Mouse (Mus musculus): ENCODE results near the gene AL732309.1. TPM values are rescaled to one million over a fixed set of nuclear protein-coding genes. Genes with fewer than 3 reads are reported as not detected.

Gene AL732309.1
- polyA plus RNA-seq, 1 experiment, result 15.5 TPM

DNA sequence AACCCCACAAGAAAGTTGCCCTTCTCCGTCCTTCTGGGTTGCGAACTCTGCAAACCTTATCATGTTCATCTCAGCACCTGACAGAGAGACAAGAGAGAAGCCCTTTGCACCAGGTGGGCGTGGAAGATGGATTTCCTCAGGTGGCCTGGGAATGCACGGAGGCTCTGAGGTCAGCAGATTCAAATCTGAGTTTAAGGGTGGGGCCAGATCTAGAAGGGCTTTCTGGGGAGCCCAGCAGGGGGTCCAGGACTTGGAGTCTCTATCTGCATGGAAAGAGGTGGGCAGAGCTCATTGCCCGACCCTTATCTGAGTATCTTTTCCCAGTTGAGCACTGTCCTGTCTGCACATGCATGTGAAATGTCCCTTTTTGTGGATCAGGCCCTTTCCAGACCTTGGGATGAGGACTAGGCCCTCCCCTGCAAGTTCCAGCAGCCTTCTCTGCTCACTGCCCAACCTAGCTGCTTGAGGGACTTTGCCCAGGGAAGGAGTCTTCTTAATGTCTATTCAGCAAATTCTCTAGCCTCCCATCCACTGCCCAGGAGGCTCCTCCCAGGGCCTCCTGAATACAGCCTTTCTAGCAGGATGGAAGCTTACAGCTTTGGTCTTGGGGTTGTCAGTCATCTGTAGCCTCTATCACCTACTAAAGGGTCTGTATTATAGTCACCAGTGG is 12.0 kb downstream of the AL732309.1 start:
- Histone ChIP-seq H3K4me3 (ENCODE audit: insufficient read depth, low read length) (no peak overlapping the region), H3K4me1 (ENCODE audit: control insufficient read depth, insufficient read depth, low read length) (no peaks in the 10 kb centered on the region), H3K27ac (ENCODE audit: insufficient read depth, low read length) (no peak overlapping the region)
- no peak for TF ChIP-seq POLR2A (IDR thresholded peaks at IDR 0.05; ENCODE audit: extremely low read depth, insufficient read depth, low read length)
- no peak for TF ChIP-seq CTCF (IDR thresholded peaks at IDR 0.05; ENCODE audit: extremely low read depth, insufficient read depth, low read length)

DNA sequence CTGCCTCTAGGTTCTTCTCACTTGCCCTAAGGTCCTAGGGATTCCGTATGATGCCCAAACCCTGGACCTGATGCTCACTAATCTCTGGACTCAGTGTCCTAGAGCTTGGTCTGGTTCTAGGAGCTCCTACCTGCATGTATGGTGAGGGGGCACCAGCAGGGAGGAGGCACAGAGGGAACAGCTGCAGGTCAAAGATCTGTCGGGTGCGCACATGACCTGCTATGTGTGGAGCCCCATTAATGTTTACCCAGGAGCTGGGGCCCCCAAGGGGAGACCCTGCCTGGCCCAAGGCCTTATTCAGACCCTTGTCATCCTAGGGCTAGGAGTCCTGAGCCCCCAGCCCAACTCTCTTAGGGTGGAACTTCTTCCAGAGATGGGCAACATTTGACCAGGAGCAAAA is 12.6 kb downstream of the AL732309.1 start, which contains the start of gene Slc34a3:
Slc34a3 (minus strand) TSS at position 315 of the 400 bp plus-strand sequence.
- H3K4me3 ChIP-seq (ENCODE audit: insufficient read depth, low read length), result no peak within 1 kb of the TSS
- H3K4me1 ChIP-seq (ENCODE audit: control insufficient read depth, insufficient read depth, low read length), result no peaks in the 10 kb centered on the region
- no peak for TF ChIP-seq CTCF (IDR thresholded peaks at IDR 0.05; ENCODE audit: extremely low read depth, insufficient read depth, low read length)
- TF ChIP-seq POLR2A (IDR thresholded peaks at IDR 0.05; ENCODE audit: extremely low read depth, insufficient read depth, low read length), result no peak
- no peak within 1 kb of the TSS for H3K27ac ChIP-seq (ENCODE audit: insufficient read depth, low read length)

DNA sequence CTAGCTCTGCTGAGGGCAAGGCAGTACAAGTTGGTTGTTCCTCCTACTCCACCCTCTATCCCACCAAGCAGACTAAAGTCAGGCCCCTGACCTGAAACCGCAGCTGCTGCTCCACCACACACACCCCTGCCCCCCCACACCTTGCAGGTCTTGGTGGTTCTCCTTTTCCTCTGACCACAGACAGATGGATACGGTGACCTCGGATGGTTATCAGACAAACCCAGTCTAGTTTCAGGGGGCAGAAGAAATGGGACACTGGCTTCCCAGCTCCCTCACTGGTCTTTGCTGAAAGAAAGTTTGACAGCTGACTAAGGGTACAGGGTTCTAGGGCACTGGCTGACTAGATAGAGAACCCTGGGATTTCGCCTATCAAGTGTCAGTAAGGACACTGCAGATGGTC is 13.2 kb downstream of the AL732309.1 start:
- Histone ChIP-seq H3K27ac (ENCODE audit: insufficient read depth, low read length) (no peak overlapping the region), H3K4me3 (ENCODE audit: insufficient read depth, low read length) (no peak overlapping the region), H3K4me1 (ENCODE audit: control insufficient read depth, insufficient read depth, low read length) (no peaks in the 10 kb centered on the region)
- no peak for TF ChIP-seq CTCF (IDR thresholded peaks at IDR 0.05; ENCODE audit: extremely low read depth, insufficient read depth, low read length)
- no peak for TF ChIP-seq POLR2A (IDR thresholded peaks at IDR 0.05; ENCODE audit: extremely low read depth, insufficient read depth, low read length)

DNA sequence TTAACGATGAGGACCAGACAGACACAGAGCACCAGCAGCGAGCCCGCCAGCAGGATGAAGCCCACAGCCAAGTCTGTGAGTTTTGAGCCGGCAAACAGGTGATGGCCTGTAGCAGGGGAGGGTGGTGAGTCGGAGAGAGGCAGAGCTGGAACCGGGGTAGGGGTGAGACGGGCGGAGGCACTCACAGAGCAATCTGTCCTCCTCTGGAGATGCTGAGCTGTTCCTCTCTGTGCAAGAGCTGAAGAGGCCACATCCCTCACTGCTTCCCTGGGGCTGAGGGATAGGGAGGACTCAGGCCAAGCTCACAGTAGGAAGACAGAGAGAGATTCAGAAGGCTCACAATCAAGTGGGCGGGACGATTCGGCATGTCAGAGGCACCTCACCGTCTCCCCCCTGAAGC is 15.6 kb downstream of the AL732309.1 start:
- TF ChIP-seq CTCF (IDR thresholded peaks at IDR 0.05; ENCODE audit: extremely low read depth, insufficient read depth, low read length) (no peak), POLR2A (IDR thresholded peaks at IDR 0.05; ENCODE audit: extremely low read depth, insufficient read depth, low read length) (no peak)
- no peaks in the 10 kb centered on the region for H3K4me1 ChIP-seq (ENCODE audit: control insufficient read depth, insufficient read depth, low read length)
- no peak overlapping the region for H3K4me3 ChIP-seq (ENCODE audit: insufficient read depth, low read length)
- H3K27ac ChIP-seq (ENCODE audit: insufficient read depth, low read length), result no peak overlapping the region

DNA sequence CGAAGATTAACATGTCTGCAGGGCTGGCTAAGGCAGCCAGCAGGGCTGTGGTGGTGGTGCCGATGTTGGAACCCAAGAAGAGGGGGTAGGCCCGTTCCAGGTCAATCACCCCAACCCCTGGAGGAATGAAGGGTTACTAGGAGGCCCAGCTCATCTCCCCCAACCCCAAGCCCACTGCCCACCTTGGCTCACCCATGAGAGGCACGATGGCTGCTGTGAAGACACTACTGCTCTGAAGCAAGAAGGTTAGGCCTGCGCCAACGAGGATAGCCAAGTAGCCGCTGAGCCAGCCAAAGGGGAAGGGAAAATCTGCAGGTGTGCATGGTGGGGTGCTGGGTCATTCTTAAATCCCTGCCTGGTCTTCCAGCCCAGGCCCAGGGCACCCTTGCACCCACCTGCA is 16.1 kb downstream of the AL732309.1 start:
- Histone ChIP-seq H3K27ac (ENCODE audit: insufficient read depth, low read length) (no peak overlapping the region), H3K4me1 (ENCODE audit: control insufficient read depth, insufficient read depth, low read length) (no peaks in the 10 kb centered on the region), H3K4me3 (ENCODE audit: insufficient read depth, low read length) (no peak overlapping the region)
- TF ChIP-seq CTCF (IDR thresholded peaks at IDR 0.05; ENCODE audit: extremely low read depth, insufficient read depth, low read length) (no peak), POLR2A (IDR thresholded peaks at IDR 0.05; ENCODE audit: extremely low read depth, insufficient read depth, low read length) (no peak)

DNA sequence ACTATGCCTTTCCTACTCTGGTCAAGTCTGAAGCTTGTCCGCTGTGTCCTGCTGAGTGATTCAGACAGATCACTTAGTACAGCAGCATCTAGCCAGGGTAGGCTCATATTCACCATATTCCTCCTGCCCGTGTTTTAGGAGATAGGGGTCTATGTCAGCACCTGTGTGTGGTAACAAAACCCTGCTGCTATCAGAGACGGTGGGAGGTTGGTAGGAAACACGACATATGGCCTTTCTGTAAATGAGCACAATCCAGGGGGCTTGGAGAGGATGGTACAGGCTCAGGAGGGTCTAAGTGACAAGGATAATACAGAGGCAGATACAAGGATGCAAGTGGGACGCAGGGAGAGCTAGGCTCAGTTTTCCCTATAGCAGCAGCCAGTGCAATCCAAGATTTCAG is 17.1 kb downstream of the AL732309.1 start:
- H3K4me1 ChIP-seq (ENCODE audit: control insufficient read depth, insufficient read depth, low read length), result no peaks in the 10 kb centered on the region
- H3K27ac ChIP-seq (ENCODE audit: insufficient read depth, low read length), result no peak overlapping the region
- H3K4me3 ChIP-seq (ENCODE audit: insufficient read depth, low read length), result no peak overlapping the region
- TF ChIP-seq CTCF (IDR thresholded peaks at IDR 0.05; ENCODE audit: extremely low read depth, insufficient read depth, low read length) (no peak), POLR2A (IDR thresholded peaks at IDR 0.05; ENCODE audit: extremely low read depth, insufficient read depth, low read length) (no peak)

DNA sequence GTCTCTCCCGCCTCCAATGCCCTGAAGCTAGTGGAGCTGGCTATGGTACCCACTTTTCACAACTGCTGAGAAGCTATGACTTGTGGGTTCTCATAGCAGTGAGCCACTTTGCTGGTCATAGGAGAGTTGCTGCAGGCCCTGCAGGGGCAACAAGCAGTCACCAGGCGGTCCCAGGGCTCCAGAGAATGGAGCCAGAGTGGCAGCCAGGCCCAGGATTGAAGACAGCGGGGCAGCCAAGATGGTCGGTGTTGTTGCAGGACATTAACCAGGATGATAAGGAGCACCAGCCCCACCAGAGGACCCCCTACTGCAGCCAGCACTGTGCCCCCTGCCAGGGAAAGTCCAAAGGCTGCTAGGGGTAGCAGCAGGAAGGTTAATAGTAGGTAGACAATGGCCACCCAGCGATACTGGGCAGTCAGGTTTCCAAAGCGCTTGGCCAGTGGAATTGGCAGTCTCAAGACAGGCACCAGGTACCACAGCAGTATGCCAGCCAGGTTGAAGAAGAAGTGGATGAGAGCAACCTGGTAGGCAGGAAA is 17.6 kb downstream of the AL732309.1 start:
- H3K4me3 ChIP-seq (ENCODE audit: insufficient read depth, low read length), result no peak overlapping the region
- no peak overlapping the region for H3K27ac ChIP-seq (ENCODE audit: insufficient read depth, low read length)
- no peak for TF ChIP-seq POLR2A (IDR thresholded peaks at IDR 0.05; ENCODE audit: extremely low read depth, insufficient read depth, low read length)
- TF ChIP-seq CTCF (IDR thresholded peaks at IDR 0.05; ENCODE audit: extremely low read depth, insufficient read depth, low read length), result no peak
- H3K4me1 ChIP-seq (ENCODE audit: control insufficient read depth, insufficient read depth, low read length), result no peaks in the 10 kb centered on the region

DNA sequence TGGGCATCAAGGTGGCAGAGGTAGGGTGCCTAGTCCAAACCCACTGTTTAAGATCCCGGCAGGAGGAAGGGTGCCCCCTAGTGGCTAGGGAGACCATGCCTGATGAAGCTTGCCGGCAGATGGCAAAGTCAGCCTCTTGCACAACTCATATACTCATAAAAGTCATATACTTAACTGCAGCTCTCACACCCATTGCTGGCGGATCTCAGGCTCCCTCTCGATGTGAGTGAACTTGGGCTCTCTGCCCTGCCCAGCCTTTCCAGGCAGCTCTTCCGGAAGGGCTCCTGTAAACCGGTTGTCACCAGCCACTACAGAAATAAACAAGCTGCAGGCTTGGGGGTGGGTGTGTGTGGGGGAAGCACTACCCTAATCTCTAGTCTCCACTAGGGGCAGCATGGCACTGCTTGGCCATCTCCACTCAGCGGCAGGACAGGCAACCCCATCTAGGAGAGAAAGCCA is 18.2 kb downstream of the AL732309.1 start:
- Histone ChIP-seq H3K27ac (ENCODE audit: insufficient read depth, low read length) (0 out of 2 replicates have a peak overlapping the region, but pooled peaks have one; percentile 15), H3K4me1 (ENCODE audit: control insufficient read depth, insufficient read depth, low read length) (peaks cover 2% of the 10 kb centered on the region; the same call in 1 of the 2 replicates), H3K4me3 (ENCODE audit: insufficient read depth, low read length) (peak overlapping the region; percentile 2; the same call in 1 of the 2 replicates)
- TF ChIP-seq CTCF (IDR thresholded peaks at IDR 0.05; ENCODE audit: extremely low read depth, insufficient read depth, low read length) (peak; percentile 82), POLR2A (IDR thresholded peaks at IDR 0.05; ENCODE audit: extremely low read depth, insufficient read depth, low read length) (no peak)

DNA sequence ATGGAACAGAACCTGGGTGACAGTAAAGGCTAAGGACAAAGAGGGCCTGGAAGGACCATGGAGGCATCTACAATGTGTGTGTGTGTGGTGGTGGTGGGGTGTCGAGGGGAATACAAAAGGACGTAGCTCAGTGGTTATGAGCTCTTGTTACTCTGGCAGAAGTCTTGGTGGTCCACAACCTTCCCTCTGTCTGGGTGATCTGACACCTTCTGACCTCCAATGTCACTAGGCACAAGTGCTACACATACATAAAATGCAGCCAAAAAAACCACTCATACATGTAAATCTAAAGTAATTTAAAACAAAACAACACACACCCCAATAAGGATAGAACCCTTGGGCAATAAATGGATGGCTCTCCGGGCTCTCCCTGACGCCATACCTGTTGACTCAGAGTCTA is 19.3 kb downstream of the AL732309.1 start:
- Histone ChIP-seq H3K27ac (ENCODE audit: insufficient read depth, low read length) (peak overlapping the region; percentile 71), H3K4me3 (ENCODE audit: insufficient read depth, low read length) (no peak overlapping the region), H3K4me1 (ENCODE audit: control insufficient read depth, insufficient read depth, low read length) (peaks cover 4% of the 10 kb centered on the region; the same call in 1 of the 2 replicates)
- TF ChIP-seq CTCF (IDR thresholded peaks at IDR 0.05; ENCODE audit: extremely low read depth, insufficient read depth, low read length), result no peak
- no peak for TF ChIP-seq POLR2A (IDR thresholded peaks at IDR 0.05; ENCODE audit: extremely low read depth, insufficient read depth, low read length)

DNA sequence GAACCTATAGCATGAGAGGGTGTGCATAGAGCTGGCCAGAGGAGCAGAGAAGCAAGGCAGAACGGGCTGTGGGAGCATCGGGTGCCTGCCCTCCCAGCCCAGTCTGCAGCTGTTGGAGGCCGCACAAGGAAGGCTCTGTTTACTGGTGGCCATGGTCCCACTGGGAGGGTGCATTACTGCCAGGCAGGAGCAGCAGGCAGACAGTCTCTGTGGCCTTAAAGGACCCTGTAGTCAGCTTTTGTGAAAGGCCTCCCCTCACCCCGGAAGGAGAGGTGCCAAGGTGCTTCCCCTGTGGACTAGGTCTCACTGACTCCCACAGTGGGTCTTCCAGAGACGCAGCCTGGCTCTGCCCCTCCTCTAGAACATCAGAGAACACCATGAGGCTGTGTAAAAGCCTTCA is 19.8 kb downstream of the AL732309.1 start:
- Histone ChIP-seq H3K27ac (ENCODE audit: insufficient read depth, low read length) (peak overlapping the region; percentile 93), H3K4me3 (ENCODE audit: insufficient read depth, low read length) (no peak overlapping the region), H3K4me1 (ENCODE audit: control insufficient read depth, insufficient read depth, low read length) (peaks cover 4% of the 10 kb centered on the region; the same call in 1 of the 2 replicates)
- TF ChIP-seq CTCF (IDR thresholded peaks at IDR 0.05; ENCODE audit: extremely low read depth, insufficient read depth, low read length) (no peak), POLR2A (IDR thresholded peaks at IDR 0.05; ENCODE audit: extremely low read depth, insufficient read depth, low read length) (no peak)

All from cortical plate, adult 2 months (tissue).